Mouse (Mus musculus) adipocyte (in vitro differentiated cells): Measurements from ENCODE around the gene Gm17387.

Source experiments
- DNase-seq: peaks from one replicate; pipeline ENCODE4 v3.0.0-alpha.2; 2016; ENCODE audit warnings: low spot score

Gm17387 gene

GRCm38 (mm10) chr7:141028831-141029230 is at the start of gene Gm17387:
Gene Gm17387, plus strand, starts transcription at chr7:141029131.
- DNase-seq: no peak

- DNase-seq: no peak
These were observed 47.2 kb upstream of the Gm17387 start for GRCm38 (mm10) chr7:140981704-140982103.

- no peak for DNase-seq
These were observed 46.0 kb upstream of the Gm17387 start for GRCm38 (mm10) chr7:140982971-140983370.

- no peak for DNase-seq
These were observed 41.5 kb upstream of the Gm17387 start for GRCm38 (mm10) chr7:140987182-140988138.

- no peak for DNase-seq
These were observed 39.9 kb upstream of the Gm17387 start for GRCm38 (mm10) chr7:140989022-140989421.

- no peak for DNase-seq
These were observed 38.7 kb upstream of the Gm17387 start for GRCm38 (mm10) chr7:140990185-140990584.

GRCm38 (mm10) chr7:140990622-140991021 is 38.3 kb upstream of the Gm17387 start:
- DNase-seq: no peak

GRCm38 (mm10) chr7:140991117-140991689 is 37.7 kb upstream of the Gm17387 start:
- DNase-seq: no peak

GRCm38 (mm10) chr7:140997817-140998216 is 31.1 kb upstream of the Gm17387 start:
- no peak for DNase-seq

- no peak for DNase-seq
These were observed 29.9 kb upstream of the Gm17387 start for GRCm38 (mm10) chr7:140998853-140999700.

GRCm38 (mm10) chr7:141000881-141001708 is 27.8 kb upstream of the Gm17387 start:
- DNase-seq: no peak

- no peak for DNase-seq
These were observed 25.5 kb upstream of the Gm17387 start for GRCm38 (mm10) chr7:141003248-141004010.

- no peak for DNase-seq
These were observed 22.5 kb upstream of the Gm17387 start for GRCm38 (mm10) chr7:141006446-141006845.

GRCm38 (mm10) chr7:141006914-141007313 is 22.0 kb upstream of the Gm17387 start:
- peak; percentile 94 for DNase-seq

GRCm38 (mm10) chr7:141008312-141008761 is 20.6 kb upstream of the Gm17387 start:
- peak; percentile 53 for DNase-seq

GRCm38 (mm10) chr7:141008938-141009660 is 19.8 kb upstream of the Gm17387 start:
- DNase-seq: peak; percentile 85

- DNase-seq: no peak
These were observed 19.3 kb upstream of the Gm17387 start for GRCm38 (mm10) chr7:141009665-141010064.

- peak; percentile 63 for DNase-seq
These were observed 18.3 kb upstream of the Gm17387 start, which contains the start of gene Ifitm3 for GRCm38 (mm10) chr7:141010593-141010992. Gene Ifitm3, minus strand, starts transcription at chr7:141010770.

GRCm38 (mm10) chr7:141011238-141011770 is 17.6 kb upstream of the Gm17387 start:
- DNase-seq: no peak
